In genomic region chr2:138280225-138280711, GRCm38 (mm10) we compare ENCODE assay signal across 9 mouse cellular contexts. TPM values are rescaled to one million over a fixed set of nuclear protein-coding genes. Genes with fewer than 3 reads are reported as not detected.
DNase-seq lines count a peak whose midpoint lies in the region; ATAC-seq lines count a peak whose summit lies in the region.
"Had no signal": no experiment of that assay in that cellular context is flagged by ENCODE, and none has a peak within 500 bp of the region (broad histone marks: within the 10 kb centered on the region; RNA-seq: fewer than 3 reads in every experiment).

No protein-coding gene starts in this region.

- no peak overlapping the region; the same call in 1 of the 2 replicates for H3K4me2 ChIP-seq in forebrain, embryonic 15.5 days (replicated peaks)
- peak overlapping the region; percentile 59 for H3K4me2 ChIP-seq in stomach, embryonic 16.5 days (ENCODE audit: low read depth, low read length)

- peaks cover 10% of the 10 kb centered on the region for H3K36me3 ChIP-seq in forebrain, embryonic 15.5 days
- peaks cover 9% of the 10 kb centered on the region for H3K36me3 ChIP-seq in stomach, embryonic 16.5 days (ENCODE audit: control insufficient read depth, insufficient read depth, low read length)

- peak overlapping the region; percentile 16 for H3K27ac ChIP-seq in forebrain, embryonic 15.5 days (replicated peaks)
- peak overlapping the region; percentile 92 for H3K27ac ChIP-seq in stomach, embryonic 16.5 days (ENCODE audit: low read length)

- peak overlapping the region; percentile 46 for H3K4me3 ChIP-seq in forebrain, embryonic 15.5 days
- peak overlapping the region; percentile 52 for H3K4me3 ChIP-seq in stomach, embryonic 16.5 days (replicated peaks; ENCODE audit: low read length)
- H3K4me3 ChIP-seq: megakaryocyte, embryonic 14.5 days had no signal

- 63% methylated on average over 17 of the region's 17 CpGs for WGBS in forebrain, embryonic 15.5 days
- WGBS in stomach, embryonic 16.5 days, result 38% methylated on average over 17 of the region's 17 CpGs

- no peaks in the 10 kb centered on the region for H3K9me3 ChIP-seq in forebrain, embryonic 15.5 days
- H3K9me3 ChIP-seq in stomach, embryonic 16.5 days (replicated peaks; ENCODE audit: control insufficient read depth, low read length), result no peaks in the 10 kb centered on the region

- peak; percentile 42 to 53 for DNase-seq in frontal cortex, postnatal 36 days (ENCODE audit: low spot score in 2 of 2)
- no peak for DNase-seq in frontal cortex, postnatal 14 days (ENCODE audit: low spot score in 2 of 2)
- peak; percentile 92 for DNase-seq in brain, adult 2 months (ENCODE audit: low read depth, low spot score)
- DNase-seq in layer of hippocampus, adult 9-11 months, result peak; percentile 34
- DNase-seq in right cerebral cortex, adult 18-20 months, result no peak
- DNase-seq in thymus, postnatal 4 days, result no peak

- H3K27me3 ChIP-seq in forebrain, embryonic 15.5 days, result no peaks in the 10 kb centered on the region
- no peaks in the 10 kb centered on the region for H3K27me3 ChIP-seq in stomach, embryonic 16.5 days (ENCODE audit: control insufficient read depth, insufficient read depth, low read length)
- H3K27me3 ChIP-seq: megakaryocyte, embryonic 14.5 days had no signal

- peaks cover 33% of the 10 kb centered on the region for H3K4me1 ChIP-seq in forebrain, embryonic 15.5 days
- peaks cover 45% of the 10 kb centered on the region for H3K4me1 ChIP-seq in stomach, embryonic 16.5 days (ENCODE audit: control insufficient read depth, insufficient read depth, low read length)

- no peak for ATAC-seq in forebrain, embryonic 15.5 days (replicated peaks)
- peak; percentile 53 for ATAC-seq in stomach, embryonic 16.5 days (ENCODE audit: insufficient read depth, low FRiP score)

- H3K9ac ChIP-seq in forebrain, embryonic 15.5 days (replicated peaks), result no peak overlapping the region; the same call in 1 of the 2 replicates
- peak overlapping the region; percentile 71 for H3K9ac ChIP-seq in stomach, embryonic 16.5 days (ENCODE audit: low read length)

RNA-seq across cellular contexts. Expression of gene Btbd3, which starts 23.9 kb away (rescaled TPM):
- 21.7 and 22.2 TPM in 2 replicates for polyA plus RNA-seq in forebrain, embryonic 15.5 days (2015; fragmentation: Nextera tagmentation; extraction: Ambion mirVana)
- polyA plus RNA-seq in stomach, embryonic 16.5 days (2015; fragmentation: Nextera tagmentation; extraction: Ambion mirVana), result 26.0 and 33.4 TPM in 2 replicates

Comparison
In these comparisons a context has a peak if more than half of its experiments do, and no peak if none do; other contexts are left out.
1. DNase-seq: peak in frontal cortex, postnatal 36 days (2 of 2), brain, adult 2 months (single experiment) and layer of hippocampus, adult 9-11 months (single experiment); none in frontal cortex, postnatal 14 days (0 of 2), right cerebral cortex, adult 18-20 months (single experiment) and thymus, postnatal 4 days (single experiment).